Mouse (Mus musculus): ENCODE measurements around the gene Rnaseh1. TPM values are rescaled to one million over a fixed set of nuclear protein-coding genes. Genes with fewer than 3 reads are reported as not detected.

The Rnaseh1 gene
- polyA plus RNA-seq, 1 experiment from 2014 or later = 17.2 TPM

GRCm38 (mm10) chr12:28636543-28636942 lies 12.9 kb upstream of the Rnaseh1 start:
- Histone ChIP-seq H3K9me3 (ENCODE audit: control insufficient read depth, low read length) (no peaks in the 10 kb centered on the region), H3K27me3 (ENCODE audit: control insufficient read depth, insufficient read depth, low read length) (no peaks in the 10 kb centered on the region), H3K36me3 (ENCODE audit: control insufficient read depth, insufficient read depth, low read length) (peaks cover 21% of the 10 kb centered on the region), H3K4me2 (replicated peaks; ENCODE audit: low read depth) (peak overlapping the region; percentile 56), H3K9ac (ENCODE audit: low read length) (no peak overlapping the region), H3K27ac (replicated peaks) (no peak overlapping the region), H3K4me3 (ENCODE audit: low read depth, low read length) (no peak overlapping the region), H3K4me1 (replicated peaks; ENCODE audit: control insufficient read depth, insufficient read depth) (peaks cover 5% of the 10 kb centered on the region; the same call in 1 of the 2 replicates)
- DNase-seq (ENCODE audit: low spot score) (no peak), ATAC-seq (ENCODE audit: low FRiP score, low TSS enrichment) (no peak)
- TF ChIP-seq CTCF (IDR thresholded peaks at IDR 0.05; ENCODE audit: low read depth) (no peak), EP300 (optimal IDR thresholded peaks at IDR 0.05) (no peak)
- WGBS = 91% methylated on average over 6 of the region's 6 CpGs

GRCm38 (mm10) chr12:28638778-28639177 lies 10.6 kb upstream of the Rnaseh1 start:
- Histone ChIP-seq H3K9ac (ENCODE audit: low read length) (no peak overlapping the region), H3K9me3 (ENCODE audit: control insufficient read depth, low read length) (no peaks in the 10 kb centered on the region), H3K27ac (replicated peaks) (no peak overlapping the region), H3K4me3 (ENCODE audit: low read depth, low read length) (no peak overlapping the region), H3K4me2 (replicated peaks; ENCODE audit: low read depth) (no peak overlapping the region), H3K4me1 (replicated peaks; ENCODE audit: control insufficient read depth, insufficient read depth) (peaks cover 5% of the 10 kb centered on the region; the same call in 1 of the 2 replicates), H3K27me3 (ENCODE audit: control insufficient read depth, insufficient read depth, low read length) (no peaks in the 10 kb centered on the region), H3K36me3 (ENCODE audit: control insufficient read depth, insufficient read depth, low read length) (peaks cover 6% of the 10 kb centered on the region; the same call in 1 of the 2 replicates)
- 57% methylated on average over 2 of the region's 2 CpGs for WGBS
- TF ChIP-seq CTCF (IDR thresholded peaks at IDR 0.05; ENCODE audit: low read depth) (peak; percentile 31; the same call in 1 of the 2 replicates), EP300 (optimal IDR thresholded peaks at IDR 0.05) (no peak)
- no peak for ATAC-seq (ENCODE audit: low FRiP score, low TSS enrichment)
- DNase-seq (ENCODE audit: low spot score) = no peak

GRCm38 (mm10) chr12:28662628-28663027 lies 13.2 kb downstream of the Rnaseh1 start:
- Histone ChIP-seq H3K9me3 (ENCODE audit: control insufficient read depth, low read length) (no peaks in the 10 kb centered on the region), H3K27ac (replicated peaks) (no peak overlapping the region), H3K4me2 (replicated peaks; ENCODE audit: low read depth) (no peak overlapping the region), H3K9ac (ENCODE audit: low read length) (no peak overlapping the region), H3K36me3 (ENCODE audit: control insufficient read depth, insufficient read depth, low read length) (0 out of 2 replicates have a peak, but pooled peaks cover 8% of the 10 kb centered on the region), H3K4me1 (replicated peaks; ENCODE audit: control insufficient read depth, insufficient read depth) (no peaks in the 10 kb centered on the region), H3K4me3 (ENCODE audit: low read depth, low read length) (no peak overlapping the region), H3K27me3 (ENCODE audit: control insufficient read depth, insufficient read depth, low read length) (no peaks in the 10 kb centered on the region)
- TF ChIP-seq CTCF (IDR thresholded peaks at IDR 0.05; ENCODE audit: low read depth) = no peak
- TF ChIP-seq EP300 (optimal IDR thresholded peaks at IDR 0.05) = no peak
- no peak for ATAC-seq (ENCODE audit: low FRiP score, low TSS enrichment)
- no peak for DNase-seq (ENCODE audit: low spot score)
- 82% methylated on average over 4 of the region's 4 CpGs for WGBS

- Histone ChIP-seq H3K27ac (replicated peaks) (no peak overlapping the region), H3K9me3 (ENCODE audit: control insufficient read depth, low read length) (no peaks in the 10 kb centered on the region), H3K4me3 (ENCODE audit: low read depth, low read length) (no peak overlapping the region), H3K27me3 (ENCODE audit: control insufficient read depth, insufficient read depth, low read length) (no peaks in the 10 kb centered on the region), H3K9ac (ENCODE audit: low read length) (no peak overlapping the region), H3K4me2 (replicated peaks; ENCODE audit: low read depth) (no peak overlapping the region), H3K4me1 (replicated peaks; ENCODE audit: control insufficient read depth, insufficient read depth) (no peaks in the 10 kb centered on the region), H3K36me3 (ENCODE audit: control insufficient read depth, insufficient read depth, low read length) (no peaks in the 10 kb centered on the region)
- TF ChIP-seq EP300 (optimal IDR thresholded peaks at IDR 0.05) = no peak
- TF ChIP-seq CTCF (IDR thresholded peaks at IDR 0.05; ENCODE audit: low read depth) = no peak
- ATAC-seq (ENCODE audit: low FRiP score, low TSS enrichment) (no peak), DNase-seq (ENCODE audit: low spot score) (no peak)
- WGBS = 25% methylated on average over 4 of the region's 4 CpGs
Measured at GRCm38 (mm10) chr12:28666734-28667133, 17.3 kb downstream of the Rnaseh1 start.

GRCm38 (mm10) chr12:28667287-28667686 lies 17.9 kb downstream of the Rnaseh1 start:
- no peak for ATAC-seq (ENCODE audit: low FRiP score, low TSS enrichment)
- H3K9me3 ChIP-seq (ENCODE audit: control insufficient read depth, low read length) = no peaks in the 10 kb centered on the region

GRCm38 (mm10) chr12:28674038-28674720 lies 24.8 kb downstream of the Rnaseh1 start:
- ATAC-seq (ENCODE audit: low FRiP score, low TSS enrichment) = no peak
- 82% methylated on average over 10 of the region's 10 CpGs for WGBS
- no peak for DNase-seq (ENCODE audit: low spot score)
- Histone ChIP-seq H3K27me3 (ENCODE audit: control insufficient read depth, insufficient read depth, low read length) (no peaks in the 10 kb centered on the region), H3K4me2 (replicated peaks; ENCODE audit: low read depth) (peak overlapping the region; percentile 65), H3K4me3 (ENCODE audit: low read depth, low read length) (no peak overlapping the region), H3K9me3 (ENCODE audit: control insufficient read depth, low read length) (no peaks in the 10 kb centered on the region), H3K27ac (replicated peaks) (no peak overlapping the region; the same call in 1 of the 2 replicates), H3K9ac (ENCODE audit: low read length) (no peak overlapping the region), H3K36me3 (ENCODE audit: control insufficient read depth, insufficient read depth, low read length) (no peaks in the 10 kb centered on the region), H3K4me1 (replicated peaks; ENCODE audit: control insufficient read depth, insufficient read depth) (peaks cover 7% of the 10 kb centered on the region)
- TF ChIP-seq EP300 (optimal IDR thresholded peaks at IDR 0.05) (no peak), CTCF (IDR thresholded peaks at IDR 0.05; ENCODE audit: low read depth) (peak; percentile 39; the same call in 1 of the 2 replicates)

More at GRCm38 (mm10) chr12:28667287-28667686, 17.9 kb downstream of the Rnaseh1 start:
- Histone ChIP-seq H3K4me3 (ENCODE audit: low read depth, low read length) (no peak overlapping the region), H3K4me2 (replicated peaks; ENCODE audit: low read depth) (no peak overlapping the region), H3K27ac (replicated peaks) (no peak overlapping the region), H3K27me3 (ENCODE audit: control insufficient read depth, insufficient read depth, low read length) (no peaks in the 10 kb centered on the region), H3K9ac (ENCODE audit: low read length) (no peak overlapping the region), H3K4me1 (replicated peaks; ENCODE audit: control insufficient read depth, insufficient read depth) (no peaks in the 10 kb centered on the region), H3K36me3 (ENCODE audit: control insufficient read depth, insufficient read depth, low read length) (no peaks in the 10 kb centered on the region)
- no peak for TF ChIP-seq CTCF (IDR thresholded peaks at IDR 0.05; ENCODE audit: low read depth)
- TF ChIP-seq EP300 (optimal IDR thresholded peaks at IDR 0.05) = no peak
- 4% methylated on average over 8 of the region's 8 CpGs for WGBS
- peak; percentile 21 for DNase-seq (ENCODE audit: low spot score)

All from stomach, postnatal 0 days (tissue).